Mouse (Mus musculus): ENCODE measurements around the gene Pyroxd1.
"Not testable (repeated sequence)": the region's sequence is repeated elsewhere in the genome, so short reads cannot be mapped to it uniquely, and the experiment has no call there.

The Pyroxd1 gene

GRCm38 (mm10) chr6:142345440-142346038, at the start of gene Pyroxd1:
TSS of gene Pyroxd1 (plus strand) at chr6:142345654.
- peak; percentile 88 for DNase-seq (ENCODE audit: low spot score)

GRCm38 (mm10) chr6:142298098-142298497, 47.4 kb upstream of the Pyroxd1 start, which contains the start of gene Iapp:
TSS of gene Iapp (plus strand) at chr6:142298423.
- DNase-seq (ENCODE audit: low spot score): no peak

- DNase-seq (ENCODE audit: low spot score): no peak
These were observed 40.4 kb upstream of the Pyroxd1 start for GRCm38 (mm10) chr6:142305076-142305475.

GRCm38 (mm10) chr6:142314285-142314684, 31.2 kb upstream of the Pyroxd1 start:
- DNase-seq (ENCODE audit: low spot score): no peak

GRCm38 (mm10) chr6:142317106-142317505, 28.3 kb upstream of the Pyroxd1 start:
- DNase-seq (ENCODE audit: low spot score): no peak

- no peak for DNase-seq (ENCODE audit: low spot score)
These were observed 22.6 kb upstream of the Pyroxd1 start, which contains the start of gene Slco1a5 for GRCm38 (mm10) chr6:142322881-142323280. TSS of gene Slco1a5 (minus strand) at chr6:142322981.

GRCm38 (mm10) chr6:142326598-142326997, 18.9 kb upstream of the Pyroxd1 start:
- DNase-seq (ENCODE audit: low spot score): no peak

- DNase-seq (ENCODE audit: low spot score): no peak
These were observed 16.3 kb upstream of the Pyroxd1 start for GRCm38 (mm10) chr6:142329201-142329600.

- DNase-seq (ENCODE audit: low spot score): no peak
These were observed 6.5 kb upstream of the Pyroxd1 start for GRCm38 (mm10) chr6:142338961-142339360.

GRCm38 (mm10) chr6:142339576-142339975, 5.9 kb upstream of the Pyroxd1 start:
- DNase-seq (ENCODE audit: low spot score): no peak

- DNase-seq (ENCODE audit: low spot score): no peak
These were observed 1.9 kb upstream of the Pyroxd1 start for GRCm38 (mm10) chr6:142343561-142343960.

GRCm38 (mm10) chr6:142346181-142347110, 992 bp downstream of the Pyroxd1 start:
- no peak for DNase-seq (ENCODE audit: low spot score)

- no peak for DNase-seq (ENCODE audit: low spot score)
These were observed 2.3 kb downstream of the Pyroxd1 start for GRCm38 (mm10) chr6:142347431-142348385.

- DNase-seq (ENCODE audit: low spot score): not testable (repeated sequence)
These were observed 6.6 kb downstream of the Pyroxd1 start for GRCm38 (mm10) chr6:142352099-142352498.

GRCm38 (mm10) chr6:142357106-142357505, 11.7 kb downstream of the Pyroxd1 start:
- DNase-seq (ENCODE audit: low spot score): no peak

GRCm38 (mm10) chr6:142362036-142362435, 16.6 kb downstream of the Pyroxd1 start:
- no peak for DNase-seq (ENCODE audit: low spot score)

- DNase-seq (ENCODE audit: low spot score): no peak
These were observed 17.6 kb downstream of the Pyroxd1 start for GRCm38 (mm10) chr6:142363019-142363576.

- DNase-seq (ENCODE audit: low spot score): no peak
These were observed 20.5 kb downstream of the Pyroxd1 start for GRCm38 (mm10) chr6:142365742-142366472.

GRCm38 (mm10) chr6:142366473-142367018, 21.1 kb downstream of the Pyroxd1 start:
- no peak for DNase-seq (ENCODE audit: low spot score)

GRCm38 (mm10) chr6:142367565-142367964, 22.1 kb downstream of the Pyroxd1 start:
- DNase-seq (ENCODE audit: low spot score): no peak

GRCm38 (mm10) chr6:142369568-142369967, 24.1 kb downstream of the Pyroxd1 start:
- DNase-seq (ENCODE audit: low spot score): no peak
